Mouse (Mus musculus) stomach, embryonic 14.5 days (tissue): Measurements from ENCODE around the gene Gm9999. TPM values are rescaled to one million over a fixed set of nuclear protein-coding genes. Genes with fewer than 3 reads are reported as not detected.

Experiments
- ATAC-seq: fragments of 200-750 bp; cut with Nextera tagmentation; 2 replicates; pipeline ENCODE4 v1.8.0; 2017; ENCODE audit warnings: low read depth, moderate TSS enrichment; ENCODE audit not compliant: insufficient number of reproducible peaks, insufficient read depth, low FRiP score
- H3K27ac ChIP-seq: fragments of 300-500 bp; sonication (generic); 2 replicates; pipeline ENCODE4 v1.5.1; 2014; ENCODE audit warnings: mild to moderate bottlenecking, low read length, moderate library complexity, mixed read lengths
- H3K27me3 ChIP-seq: fragments of 300-500 bp; sonication (generic); 2 replicates; pipeline ENCODE4 v1.6.1; 2014; ENCODE audit warnings: low read length, control low read depth, mixed read lengths; ENCODE audit not compliant: control insufficient read depth, insufficient read depth
- H3K36me3 ChIP-seq: fragments of 300-500 bp; sonication (generic); 2 replicates; pipeline ENCODE4 v1.6.1; 2014; ENCODE audit warnings: mild to moderate bottlenecking, control low read depth, low read length, moderate library complexity, mixed read lengths; ENCODE audit not compliant: control insufficient read depth, insufficient read depth
- H3K4me1 ChIP-seq: fragments of 300-500 bp; sonication (generic); 2 replicates; pipeline ENCODE4 v1.6.1; 2014; ENCODE audit warnings: low read length, control low read depth, mixed read lengths; ENCODE audit not compliant: control insufficient read depth, insufficient read depth
- H3K4me2 ChIP-seq: fragments of 300-500 bp; sonication (generic); replicated peaks from 2 replicates; pipeline ENCODE4 v1.6.1; 2014; ENCODE audit warnings: low read depth, low read length, control low read depth
- H3K4me3 ChIP-seq: fragments of 300-500 bp; sonication (generic); 2 replicates; pipeline ENCODE4 v1.5.1; 2014; ENCODE audit warnings: low read depth, low read length, control low read depth
- H3K9ac ChIP-seq: fragments of 300-500 bp; sonication (generic); replicated peaks from 2 replicates; pipeline ENCODE4 v1.6.1; 2014; ENCODE audit warnings: low read depth, mild to moderate bottlenecking, control low read depth, low read length, moderate library complexity, mixed read lengths
- H3K9me3 ChIP-seq: fragments of 300-500 bp; sonication (generic); 2 replicates; pipeline ENCODE4 v1.6.1; 2016; ENCODE audit warnings: low read depth, low read length, control low read depth; ENCODE audit not compliant: control insufficient read depth
- WGBS: fragments of 180-500 bp; shearing (Covaris S2); extraction: QIAGEN DNeasy Blood & Tissue Kit; methylation state at CpG from one replicate; pipeline ENCODE4 v1.1.7; 2014; 5-methylcytosine and 5-hydroxymethylcytosine counted together
- polyA plus RNA-seq: library from polyadenylated mRNA; unstranded; fragments of >200 nt; fragmentation: Nextera tagmentation; extraction: Ambion mirVana; gene quantifications from 2 replicates; pipeline ENCODE4 v1.2.1, GENCODE M21; 2014

Gene Gm9999
- polyA plus RNA-seq, 1 experiment from 2014 or later = not detected

DNA sequence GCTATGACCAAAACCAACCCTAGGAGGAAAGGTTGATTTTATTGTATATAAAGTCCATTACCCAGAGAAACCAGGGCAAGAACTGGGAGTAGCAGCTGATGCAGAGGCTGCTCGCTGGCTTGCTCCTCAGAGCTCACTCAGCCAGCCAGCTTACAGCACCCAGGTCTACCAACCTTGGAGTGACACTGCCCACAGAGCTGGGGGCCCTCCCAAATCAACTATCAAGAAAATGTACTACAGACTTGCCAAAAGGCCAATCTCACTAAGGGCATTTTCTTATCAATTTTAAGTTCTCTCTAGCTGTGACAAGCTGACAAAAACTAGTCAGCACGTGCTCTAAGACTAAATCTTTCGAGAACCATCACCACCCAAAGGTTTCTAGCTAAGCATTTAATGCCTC, 12.2 kb downstream of the Gm9999 start:
- Histone ChIP-seq H3K27ac (no peak overlapping the region), H3K9ac (no peak overlapping the region), H3K4me1 (peaks cover 7% of the 10 kb centered on the region), H3K9me3 (no peaks in the 10 kb centered on the region), H3K27me3 (no peaks in the 10 kb centered on the region), H3K4me3 (no peak overlapping the region), H3K36me3 (peaks cover 65% of the 10 kb centered on the region), H3K4me2 (no peak overlapping the region)
- WGBS = 93% methylated on average over 3 of the region's 3 CpGs
- ATAC-seq = no peak

DNA sequence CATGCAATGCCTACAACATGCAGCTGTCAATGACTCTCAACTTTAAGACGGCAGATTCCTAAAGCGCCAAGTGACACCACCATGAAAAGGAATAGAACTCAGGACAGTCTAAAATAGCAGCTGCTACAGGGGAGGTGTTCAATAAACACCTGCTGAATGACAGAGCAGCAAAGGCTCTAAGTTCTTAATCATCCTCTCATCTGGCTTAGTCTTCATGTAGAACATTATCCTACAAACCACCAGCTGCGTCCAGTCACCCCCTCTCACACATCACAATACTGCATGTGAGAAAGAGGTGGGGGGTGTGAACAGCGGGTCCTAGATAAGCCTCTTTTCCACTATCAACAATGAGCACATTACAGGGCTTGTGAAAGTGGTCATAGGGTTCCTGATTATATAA, 13.6 kb downstream of the Gm9999 start:
- no peak overlapping the region for H3K27ac ChIP-seq
- no peaks in the 10 kb centered on the region for H3K9me3 ChIP-seq
- H3K4me2 ChIP-seq = no peak overlapping the region
- no peak for ATAC-seq
- no peak overlapping the region for H3K9ac ChIP-seq
- H3K4me3 ChIP-seq = no peak overlapping the region
- H3K36me3 ChIP-seq = peaks cover 59% of the 10 kb centered on the region
- no peaks in the 10 kb centered on the region for H3K27me3 ChIP-seq
- peaks cover 19% of the 10 kb centered on the region for H3K4me1 ChIP-seq
- 89% methylated on average over 4 of the region's 4 CpGs for whole genome bisulfite sequencing

DNA sequence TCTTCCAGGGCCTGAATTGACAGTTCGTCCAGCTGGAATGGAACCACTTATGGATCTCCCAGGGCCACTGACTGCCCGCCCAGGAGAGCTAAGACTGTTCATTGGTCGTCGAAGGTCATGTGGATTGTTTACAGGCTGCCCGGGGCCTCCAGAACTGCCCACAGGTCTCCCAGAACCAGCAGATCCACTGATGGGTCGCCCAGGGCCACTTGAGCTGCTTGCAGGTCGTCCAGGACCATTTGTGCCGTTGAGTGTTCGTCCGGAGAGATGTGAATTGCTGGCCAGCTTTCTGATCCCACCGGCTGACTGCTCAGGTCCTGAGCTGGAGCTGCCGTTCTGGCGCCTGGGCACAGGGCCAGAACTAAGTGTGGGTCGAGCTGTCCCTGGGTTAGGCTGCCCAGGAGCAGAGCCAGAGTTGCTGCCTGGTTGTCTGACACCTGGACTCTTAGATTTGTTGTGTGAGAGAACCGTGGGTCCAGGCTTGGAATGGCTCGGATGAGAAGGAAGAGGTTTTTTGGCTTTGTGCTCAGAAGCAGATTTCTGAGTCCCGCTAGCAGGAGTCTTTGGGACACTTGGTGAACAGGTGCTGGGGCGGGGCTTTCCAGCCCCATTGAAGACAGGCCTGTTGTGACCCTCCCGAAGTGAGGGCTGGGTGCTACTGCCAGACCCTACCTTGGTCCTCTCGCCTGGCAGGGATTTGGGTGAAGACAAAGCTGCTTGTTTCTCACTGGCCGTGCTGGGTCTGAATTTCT, 14.4 kb downstream of the Gm9999 start:
- Histone ChIP-seq H3K4me3 (no peak overlapping the region), H3K27ac (no peak overlapping the region), H3K27me3 (no peaks in the 10 kb centered on the region), H3K4me2 (no peak overlapping the region), H3K36me3 (peaks cover 56% of the 10 kb centered on the region), H3K4me1 (peaks cover 25% of the 10 kb centered on the region), H3K9ac (no peak overlapping the region), H3K9me3 (no peaks in the 10 kb centered on the region)
- WGBS = 88% methylated on average over 21 of the region's 21 CpGs
- ATAC-seq = 0 out of 2 replicates have a peak, but pooled peaks have one; percentile 23

DNA sequence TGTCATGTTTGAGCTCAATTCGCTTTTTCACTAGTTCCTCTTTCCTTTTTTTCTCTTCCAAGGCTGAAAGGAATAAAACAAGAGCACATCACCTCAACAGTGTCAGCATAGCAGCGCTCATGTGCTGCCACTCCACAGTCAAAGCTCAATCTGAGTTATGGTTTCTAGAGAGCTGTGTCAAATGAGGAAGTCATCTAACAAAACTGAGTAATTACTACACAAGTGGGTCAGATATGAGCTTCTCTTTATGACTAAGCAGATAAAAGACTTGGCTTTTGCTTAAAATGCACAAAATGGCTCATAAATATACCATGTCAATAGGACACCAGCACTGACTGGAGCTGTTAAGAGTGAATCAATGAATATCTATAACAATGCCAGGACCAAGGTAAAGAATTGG, 15.6 kb downstream of the Gm9999 start:
- H3K36me3 ChIP-seq = peaks cover 47% of the 10 kb centered on the region
- H3K27me3 ChIP-seq = no peaks in the 10 kb centered on the region
- H3K9ac ChIP-seq = no peak overlapping the region
- WGBS = 97% methylated on average over 2 of the region's 2 CpGs
- no peak overlapping the region for H3K27ac ChIP-seq
- H3K9me3 ChIP-seq = no peaks in the 10 kb centered on the region
- H3K4me1 ChIP-seq = peaks cover 28% of the 10 kb centered on the region
- no peak for ATAC-seq
- no peak overlapping the region for H3K4me3 ChIP-seq
- H3K4me2 ChIP-seq = no peak overlapping the region

DNA sequence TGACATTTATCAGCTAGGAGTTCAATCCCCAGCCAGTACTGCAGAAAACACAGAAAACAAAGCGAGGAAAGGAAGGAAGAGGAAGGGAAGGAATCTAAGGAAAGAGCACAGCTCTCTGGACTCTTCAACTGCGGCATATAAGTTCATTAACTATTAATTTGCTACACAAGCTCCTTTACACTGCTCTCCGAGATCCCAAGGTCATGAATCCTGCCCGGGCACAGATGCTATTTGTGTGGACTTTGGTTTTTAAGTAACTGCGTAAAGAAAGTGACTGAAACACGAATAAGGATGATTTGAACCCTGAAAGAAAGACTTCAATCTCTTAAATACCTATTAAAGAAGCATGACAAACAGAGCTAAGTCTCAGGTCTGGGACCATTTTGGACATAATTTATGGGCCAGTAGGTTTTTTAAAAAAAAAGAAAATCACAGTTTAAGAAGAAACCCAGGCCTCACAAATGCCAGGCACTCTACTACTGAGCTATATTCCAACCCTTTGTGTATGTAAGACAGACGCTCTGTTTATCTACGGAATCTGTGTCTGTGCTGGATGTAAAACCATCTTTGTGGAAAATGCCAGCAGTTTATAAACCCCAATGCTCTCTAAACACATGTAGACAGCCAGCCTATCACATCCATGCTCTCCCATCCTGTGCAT, 16.7 kb downstream of the Gm9999 start:
- WGBS = 57% methylated on average over 8 of the region's 8 CpGs
- Histone ChIP-seq H3K27me3 (no peaks in the 10 kb centered on the region), H3K9ac (no peak overlapping the region), H3K27ac (peak overlapping the region; percentile 56; the same call in 1 of the 2 replicates), H3K36me3 (peaks cover 35% of the 10 kb centered on the region), H3K9me3 (no peaks in the 10 kb centered on the region), H3K4me2 (no peak overlapping the region), H3K4me3 (no peak overlapping the region), H3K4me1 (peaks cover 31% of the 10 kb centered on the region)
- ATAC-seq = 0 out of 2 replicates have a peak, but pooled peaks have one; percentile 14

DNA sequence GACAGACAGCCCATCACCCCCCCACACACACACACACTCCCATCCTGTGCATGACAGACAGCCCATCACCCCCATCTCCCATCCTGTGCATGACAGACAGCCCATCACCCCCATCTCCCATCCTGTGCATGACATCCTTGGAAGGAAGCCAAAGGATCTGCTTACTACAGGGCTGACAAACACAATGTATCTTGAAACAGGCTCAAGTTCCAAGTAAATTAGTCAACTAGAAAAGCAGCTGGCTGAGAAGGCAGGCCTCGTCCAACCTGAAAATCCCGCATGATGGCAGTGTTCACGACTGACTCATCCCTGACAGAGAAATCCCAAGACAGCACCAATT, 17.2 kb downstream of the Gm9999 start:
- no peak overlapping the region for H3K9ac ChIP-seq
- H3K27ac ChIP-seq = no peak overlapping the region
- 35% methylated on average over 3 of the region's 3 CpGs for WGBS
- no peak overlapping the region for H3K4me2 ChIP-seq
- no peaks in the 10 kb centered on the region for H3K27me3 ChIP-seq
- H3K4me1 ChIP-seq = peaks cover 33% of the 10 kb centered on the region
- ATAC-seq = peak; percentile 65; the same call in 1 of the 2 replicates
- no peak overlapping the region for H3K4me3 ChIP-seq
- peaks cover 30% of the 10 kb centered on the region for H3K36me3 ChIP-seq
- H3K9me3 ChIP-seq = no peaks in the 10 kb centered on the region

DNA sequence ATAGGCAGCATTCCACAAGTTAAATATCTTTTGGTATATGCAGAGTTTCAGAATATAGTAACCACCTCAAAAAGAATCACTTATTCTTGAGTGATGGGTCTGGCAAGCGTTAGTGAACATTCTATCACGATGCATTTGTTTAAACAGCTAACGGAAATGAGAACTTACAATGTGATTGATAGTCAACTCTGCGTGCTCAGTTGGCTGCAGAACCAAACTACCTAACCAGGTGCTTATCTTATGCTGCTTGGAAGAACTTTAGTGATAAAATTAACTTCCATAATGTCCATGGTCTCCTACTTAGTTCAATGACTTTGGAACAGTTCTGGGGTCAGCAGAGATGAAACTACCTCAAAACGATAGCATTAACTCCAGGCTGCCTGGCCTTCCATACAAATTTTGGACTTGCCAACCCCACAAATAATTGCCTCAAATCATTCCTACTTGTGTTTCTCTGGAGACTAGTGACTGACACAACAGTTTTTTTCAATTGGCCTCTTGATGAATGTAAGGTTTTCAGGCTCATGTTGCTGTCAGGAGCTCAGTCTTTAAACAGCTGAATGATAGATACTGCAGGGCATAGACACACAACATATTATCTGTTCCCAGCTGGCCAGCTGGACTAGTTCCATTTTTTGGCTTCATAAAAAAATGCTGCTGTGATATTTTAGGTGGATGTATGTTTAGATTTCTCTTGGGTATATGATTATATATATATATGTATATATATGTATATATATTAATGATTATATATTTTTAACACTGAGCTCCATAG, 17.9 kb downstream of the Gm9999 start:
- no peaks in the 10 kb centered on the region for H3K27me3 ChIP-seq
- no peaks in the 10 kb centered on the region for H3K9me3 ChIP-seq
- H3K36me3 ChIP-seq = peaks cover 26% of the 10 kb centered on the region
- no peak for ATAC-seq
- no peak overlapping the region for H3K9ac ChIP-seq
- peaks cover 33% of the 10 kb centered on the region for H3K4me1 ChIP-seq
- 26% methylated on average over 5 of the region's 5 CpGs for WGBS
- no peak overlapping the region for H3K4me2 ChIP-seq
- no peak overlapping the region for H3K4me3 ChIP-seq
- H3K27ac ChIP-seq = no peak overlapping the region

DNA sequence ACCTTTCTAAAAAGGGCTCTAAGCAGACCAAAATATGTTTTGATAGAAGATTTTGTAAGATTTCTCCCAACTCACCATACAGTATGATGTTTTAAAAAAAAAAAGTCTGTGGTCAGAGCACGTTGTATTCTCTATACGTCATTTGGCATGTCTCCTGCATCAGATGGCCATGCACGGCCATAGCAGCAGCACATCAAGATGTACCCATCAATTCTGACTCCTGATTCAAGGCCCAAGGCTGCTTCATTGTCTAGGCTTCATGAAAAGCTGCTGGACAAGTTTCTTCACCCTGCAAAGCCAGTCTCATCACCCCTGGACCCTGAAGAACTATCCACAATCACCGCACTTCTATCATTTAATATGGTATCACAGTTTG, 18.5 kb downstream of the Gm9999 start:
- WGBS = 61% methylated on average over 4 of the region's 4 CpGs
- no peaks in the 10 kb centered on the region for H3K9me3 ChIP-seq
- H3K27me3 ChIP-seq = no peaks in the 10 kb centered on the region
- H3K36me3 ChIP-seq = peaks cover 23% of the 10 kb centered on the region
- peaks cover 36% of the 10 kb centered on the region for H3K4me1 ChIP-seq
- no peak overlapping the region for H3K9ac ChIP-seq
- H3K4me2 ChIP-seq = no peak overlapping the region
- 0 out of 2 replicates have a peak overlapping the region, but pooled peaks have one; percentile 41 for H3K27ac ChIP-seq
- no peak overlapping the region for H3K4me3 ChIP-seq
- ATAC-seq = no peak
